Mouse (Mus musculus): Measurements from ENCODE around the gene Alms1. TPM values are rescaled to one million over a fixed set of nuclear protein-coding genes. Genes with fewer than 3 reads are reported as not detected.
A peak's percentile ranks its signal among the peaks of the same experiment; 100 is the strongest.

Gene Alms1
- polyA plus RNA-seq (2015; fragmentation: Nextera tagmentation; extraction: Ambion mirVana) = 4.5 and 5.0 TPM in 2 replicates

DNA sequence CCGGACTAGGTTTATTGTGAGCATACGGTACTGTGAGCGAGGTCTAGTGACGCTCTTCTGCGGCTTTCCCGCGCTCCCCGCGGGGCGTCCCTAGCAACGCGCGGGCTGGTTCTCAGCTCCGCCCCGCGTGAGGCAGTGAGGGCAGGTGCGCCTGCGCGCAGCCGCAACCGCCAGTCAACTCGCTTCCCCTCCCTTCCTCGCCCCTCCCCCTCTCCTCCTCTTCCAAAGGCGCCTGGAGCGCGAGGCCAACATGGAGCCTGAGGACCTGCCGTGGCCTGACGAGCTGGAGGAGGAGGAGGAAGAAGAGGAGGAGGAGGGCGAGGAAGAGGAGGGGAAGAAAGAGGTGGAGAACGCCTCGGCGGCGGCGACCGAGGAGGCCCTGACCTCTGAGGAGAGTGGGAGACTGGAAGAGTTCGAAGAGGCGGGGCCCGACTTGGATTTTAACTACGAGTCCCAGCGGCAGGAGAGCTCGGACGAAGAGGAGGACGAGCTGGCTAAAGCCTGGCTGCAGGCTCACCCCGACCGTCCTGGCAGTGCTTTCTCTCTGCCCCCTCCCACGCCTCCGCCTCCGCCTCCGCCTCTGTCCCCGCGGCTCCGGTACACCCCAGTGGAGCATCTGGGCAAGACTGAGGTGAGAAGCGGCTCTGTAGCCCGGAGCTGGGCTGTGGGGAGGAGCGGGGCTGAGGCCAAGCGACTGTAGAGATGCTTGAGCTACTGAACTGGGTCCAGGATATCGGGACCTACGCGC lies at the start of gene Alms1:
Gene Alms1, plus strand, starts transcription at position 136 of the 748 bp plus-strand sequence.
- Histone ChIP-seq H3K4me3 (ENCODE audit: low read depth, low read length) (peak within 1 kb of the TSS; percentile 77), H3K9me3 (replicated peaks; ENCODE audit: control insufficient read depth, low read length, poor library complexity, severe bottlenecking) (no peaks in the 10 kb centered on the region), H3K27me3 (ENCODE audit: control insufficient read depth, insufficient read depth, low read depth, low read length) (no peaks in the 10 kb centered on the region), H3K4me1 (ENCODE audit: control insufficient read depth, insufficient read depth, low read length) (peaks cover 22% of the 10 kb centered on the region), H3K4me2 (ENCODE audit: low read length) (peak within 1 kb of the TSS; percentile 54), H3K36me3 (ENCODE audit: control insufficient read depth, insufficient read depth, low read length) (no peaks in the 10 kb centered on the region), H3K27ac (ENCODE audit: low read length) (peak within 1 kb of the TSS; percentile 86), H3K9ac (ENCODE audit: low read depth, low read length) (peak within 1 kb of the TSS; percentile 88)
- WGBS = under 1% methylated on average over 50 of the region's 59 CpGs
- peak; percentile 97 for ATAC-seq

DNA sequence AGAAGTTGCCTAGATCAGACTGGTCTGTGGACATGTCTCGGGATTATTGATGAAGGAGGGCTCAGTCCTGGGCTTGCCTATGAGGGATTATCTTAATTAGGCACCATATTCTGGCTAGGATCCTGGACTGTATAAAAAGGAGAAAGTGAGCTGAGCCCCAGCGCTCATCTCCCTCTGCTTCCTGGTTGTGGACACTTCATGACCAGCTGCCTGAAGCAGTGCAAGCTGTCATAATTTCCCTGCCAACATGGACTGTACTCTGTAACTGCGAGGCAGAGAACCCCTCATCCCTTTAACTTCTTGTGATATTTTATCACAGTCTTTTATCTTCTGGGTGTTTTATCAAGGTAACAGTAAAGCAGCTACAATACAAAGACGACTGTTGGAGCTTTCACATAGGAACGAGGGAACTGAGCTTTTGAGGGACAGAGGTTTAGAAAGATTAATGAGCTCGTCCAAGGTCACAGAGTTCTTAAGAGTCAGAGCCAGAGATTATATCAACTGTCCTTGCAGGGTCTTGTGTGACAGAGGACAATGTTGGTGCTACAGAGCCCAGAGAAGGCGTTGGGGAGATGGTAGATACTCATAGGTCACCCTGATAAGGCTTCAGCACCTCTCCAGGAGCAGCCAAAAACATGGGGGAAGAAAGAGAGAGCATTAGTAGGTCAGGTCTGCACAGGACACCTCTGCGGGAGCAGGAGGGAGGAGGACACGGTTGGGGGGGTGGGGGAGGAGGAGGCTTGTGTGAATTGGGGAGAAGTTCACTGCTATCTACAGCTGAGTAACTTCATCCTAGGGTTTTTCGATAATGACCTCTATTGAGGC lies 43.8 kb upstream of the Alms1 start:
- Histone ChIP-seq H3K36me3 (ENCODE audit: control insufficient read depth, insufficient read depth, low read length) (no peaks in the 10 kb centered on the region), H3K4me3 (ENCODE audit: low read depth, low read length) (no peak overlapping the region), H3K27me3 (ENCODE audit: control insufficient read depth, insufficient read depth, low read depth, low read length) (no peaks in the 10 kb centered on the region), H3K9ac (ENCODE audit: low read depth, low read length) (no peak overlapping the region), H3K4me2 (ENCODE audit: low read length) (no peak overlapping the region), H3K27ac (ENCODE audit: low read length) (no peak overlapping the region), H3K9me3 (replicated peaks; ENCODE audit: control insufficient read depth, low read length, poor library complexity, severe bottlenecking) (no peaks in the 10 kb centered on the region), H3K4me1 (ENCODE audit: control insufficient read depth, insufficient read depth, low read length) (no peaks in the 10 kb centered on the region)
- 80% methylated on average over 10 of the region's 10 CpGs for WGBS
- no peak for ATAC-seq

DNA sequence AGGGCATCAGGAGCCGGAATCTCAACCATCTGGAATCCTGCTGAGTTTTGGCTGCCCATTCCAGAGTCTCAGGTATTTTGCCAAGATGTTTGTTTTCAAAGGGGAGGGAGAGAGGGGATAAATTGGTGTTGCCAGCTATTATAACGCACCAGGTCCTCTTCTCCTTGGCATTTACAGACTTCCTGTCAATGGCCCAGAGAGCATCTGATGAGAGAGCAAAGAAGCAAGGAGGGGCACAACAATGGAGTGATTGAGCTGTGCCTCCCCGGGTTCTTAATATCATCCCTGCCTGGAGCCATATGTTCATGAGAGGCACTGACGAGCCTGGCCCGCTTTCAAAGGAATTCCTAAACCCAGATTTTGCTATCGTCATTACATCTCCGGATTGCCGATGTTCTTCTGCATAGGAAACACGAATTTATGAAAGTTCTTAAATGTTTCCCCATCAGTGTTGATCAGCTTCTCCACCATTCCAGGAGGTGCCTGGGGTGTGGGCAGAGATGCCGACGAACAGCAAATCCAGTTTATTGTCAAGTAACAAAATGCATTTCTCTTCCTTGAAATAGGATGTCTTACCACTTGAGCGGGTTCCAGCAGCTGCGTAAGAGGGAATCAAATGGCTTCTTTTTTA lies 43.0 kb upstream of the Alms1 start:
- Histone ChIP-seq H3K36me3 (ENCODE audit: control insufficient read depth, insufficient read depth, low read length) (no peaks in the 10 kb centered on the region), H3K27me3 (ENCODE audit: control insufficient read depth, insufficient read depth, low read depth, low read length) (no peaks in the 10 kb centered on the region), H3K27ac (ENCODE audit: low read length) (no peak overlapping the region), H3K4me3 (ENCODE audit: low read depth, low read length) (no peak overlapping the region), H3K9ac (ENCODE audit: low read depth, low read length) (no peak overlapping the region), H3K4me2 (ENCODE audit: low read length) (no peak overlapping the region), H3K4me1 (ENCODE audit: control insufficient read depth, insufficient read depth, low read length) (no peaks in the 10 kb centered on the region), H3K9me3 (replicated peaks; ENCODE audit: control insufficient read depth, low read length, poor library complexity, severe bottlenecking) (no peaks in the 10 kb centered on the region)
- WGBS = 63% methylated on average over 13 of the region's 13 CpGs
- no peak for ATAC-seq

DNA sequence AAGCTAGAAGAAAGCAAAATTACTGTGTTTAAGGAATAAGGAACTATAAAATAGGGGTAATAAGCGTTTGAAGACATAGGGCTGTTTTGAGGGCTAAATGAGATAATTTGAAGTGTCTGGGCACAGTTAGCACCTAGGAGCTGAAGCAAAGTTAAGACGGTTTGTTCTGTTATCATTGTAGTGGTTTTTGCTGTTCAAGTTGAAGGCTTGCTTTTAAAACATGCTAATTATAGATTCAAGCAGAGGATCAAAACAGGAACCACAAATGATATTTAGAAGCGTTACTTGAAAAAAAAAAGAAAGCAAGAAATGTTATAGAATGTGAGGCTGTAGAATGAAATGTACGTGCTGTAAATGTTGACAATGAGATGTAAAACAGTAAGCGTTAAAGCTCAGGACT lies 39.7 kb upstream of the Alms1 start:
- no peak for ATAC-seq
- H3K27me3 ChIP-seq (ENCODE audit: control insufficient read depth, insufficient read depth, low read depth, low read length) = no peaks in the 10 kb centered on the region

DNA sequence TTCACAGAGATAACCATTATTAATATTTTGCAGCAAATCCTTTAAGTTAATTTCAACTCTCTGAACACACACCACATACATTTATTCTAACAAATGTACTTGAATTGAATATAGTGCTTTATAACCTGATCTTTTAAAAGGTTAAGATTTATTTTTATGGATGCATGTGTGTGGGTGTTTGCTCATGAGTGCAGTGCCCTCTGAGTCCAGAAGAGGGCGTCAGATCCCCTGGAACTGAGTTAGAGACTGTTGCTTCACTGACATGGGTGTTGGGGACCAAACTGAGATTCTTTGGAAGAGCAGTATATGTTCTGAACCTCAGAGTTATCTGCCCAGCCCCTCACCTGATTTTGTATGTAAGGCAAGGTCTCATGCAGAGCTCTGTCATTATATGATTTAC lies 25.0 kb upstream of the Alms1 start:
- Histone ChIP-seq H3K27me3 (ENCODE audit: control insufficient read depth, insufficient read depth, low read depth, low read length) (no peaks in the 10 kb centered on the region), H3K4me1 (ENCODE audit: control insufficient read depth, insufficient read depth, low read length) (no peaks in the 10 kb centered on the region), H3K4me3 (ENCODE audit: low read depth, low read length) (no peak overlapping the region), H3K9me3 (replicated peaks; ENCODE audit: control insufficient read depth, low read length, poor library complexity, severe bottlenecking) (no peaks in the 10 kb centered on the region), H3K4me2 (ENCODE audit: low read length) (no peak overlapping the region), H3K27ac (ENCODE audit: low read length) (no peak overlapping the region), H3K9ac (ENCODE audit: low read depth, low read length) (no peak overlapping the region), H3K36me3 (ENCODE audit: control insufficient read depth, insufficient read depth, low read length) (no peaks in the 10 kb centered on the region)
- ATAC-seq = no peak
- 38% methylated on average over 1 of the region's 1 CpGs for WGBS

More for the DNA sequence above, 39.7 kb upstream of the Alms1 start:
- H3K4me1 ChIP-seq (ENCODE audit: control insufficient read depth, insufficient read depth, low read length) = no peaks in the 10 kb centered on the region
- H3K9ac ChIP-seq (ENCODE audit: low read depth, low read length) = no peak overlapping the region
- H3K4me2 ChIP-seq (ENCODE audit: low read length) = no peak overlapping the region
- no peaks in the 10 kb centered on the region for H3K36me3 ChIP-seq (ENCODE audit: control insufficient read depth, insufficient read depth, low read length)
- no peak overlapping the region for H3K4me3 ChIP-seq (ENCODE audit: low read depth, low read length)
- 88% methylated on average over 5 of the region's 5 CpGs for WGBS
- no peaks in the 10 kb centered on the region for H3K9me3 ChIP-seq (replicated peaks; ENCODE audit: control insufficient read depth, low read length, poor library complexity, severe bottlenecking)
- H3K27ac ChIP-seq (ENCODE audit: low read length) = no peak overlapping the region

DNA sequence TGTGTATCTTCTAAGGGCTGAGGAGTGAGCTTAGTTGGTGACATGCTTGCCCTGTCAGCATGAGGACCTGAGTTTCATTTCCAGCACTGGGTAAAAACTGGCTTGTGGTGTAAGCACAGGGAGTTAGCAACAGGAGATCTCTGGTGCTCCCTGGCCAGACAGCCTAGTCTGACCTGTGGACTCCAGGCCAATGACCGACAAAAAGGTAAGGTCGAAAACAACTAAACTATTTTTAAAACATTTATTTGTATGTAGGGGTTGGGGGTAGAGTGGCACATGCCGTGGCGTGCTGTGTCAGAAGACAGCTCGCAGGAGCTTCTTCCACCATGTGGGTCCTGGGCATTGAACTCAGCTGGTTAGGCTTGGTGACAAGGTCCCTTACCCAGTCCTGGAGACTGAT lies 14.5 kb upstream of the Alms1 start:
- no peaks in the 10 kb centered on the region for H3K4me1 ChIP-seq (ENCODE audit: control insufficient read depth, insufficient read depth, low read length)
- H3K4me3 ChIP-seq (ENCODE audit: low read depth, low read length) = no peak overlapping the region
- no peak overlapping the region for H3K4me2 ChIP-seq (ENCODE audit: low read length)
- no peak for ATAC-seq
- no peaks in the 10 kb centered on the region for H3K27me3 ChIP-seq (ENCODE audit: control insufficient read depth, insufficient read depth, low read depth, low read length)
- no peaks in the 10 kb centered on the region for H3K9me3 ChIP-seq (replicated peaks; ENCODE audit: control insufficient read depth, low read length, poor library complexity, severe bottlenecking)
- 89% methylated on average over 5 of the region's 5 CpGs for WGBS
- H3K36me3 ChIP-seq (ENCODE audit: control insufficient read depth, insufficient read depth, low read length) = no peaks in the 10 kb centered on the region
- no peak overlapping the region for H3K27ac ChIP-seq (ENCODE audit: low read length)
- no peak overlapping the region for H3K9ac ChIP-seq (ENCODE audit: low read depth, low read length)

DNA sequence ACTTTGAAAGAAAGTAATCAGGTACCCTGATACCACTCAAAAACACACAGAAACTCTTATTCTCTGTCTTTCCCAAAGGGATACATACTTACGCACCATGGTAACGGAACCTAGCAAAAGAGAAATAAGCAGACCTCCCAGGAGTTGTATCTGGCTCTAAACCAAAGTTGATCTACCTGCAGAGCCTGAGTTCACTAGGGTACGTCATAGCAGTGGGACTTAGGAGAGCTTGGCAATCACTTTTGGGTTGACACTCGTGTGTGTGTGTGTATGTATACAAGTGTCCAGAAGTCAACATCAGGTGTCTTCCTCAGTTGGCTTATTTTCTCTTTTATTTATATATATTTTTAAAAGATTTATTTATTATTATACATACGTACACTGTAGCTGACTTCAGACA lies 5.6 kb upstream of the Alms1 start:
- H3K4me3 ChIP-seq (ENCODE audit: low read depth, low read length) = no peak overlapping the region
- no peak overlapping the region for H3K9ac ChIP-seq (ENCODE audit: low read depth, low read length)
- H3K4me1 ChIP-seq (ENCODE audit: control insufficient read depth, insufficient read depth, low read length) = no peaks in the 10 kb centered on the region
- 89% methylated on average over 5 of the region's 5 CpGs for WGBS
- H3K36me3 ChIP-seq (ENCODE audit: control insufficient read depth, insufficient read depth, low read length) = no peaks in the 10 kb centered on the region
- H3K9me3 ChIP-seq (replicated peaks; ENCODE audit: control insufficient read depth, low read length, poor library complexity, severe bottlenecking) = no peaks in the 10 kb centered on the region
- no peak overlapping the region for H3K4me2 ChIP-seq (ENCODE audit: low read length)
- H3K27ac ChIP-seq (ENCODE audit: low read length) = no peak overlapping the region
- H3K27me3 ChIP-seq (ENCODE audit: control insufficient read depth, insufficient read depth, low read depth, low read length) = no peaks in the 10 kb centered on the region
- ATAC-seq = no peak

DNA sequence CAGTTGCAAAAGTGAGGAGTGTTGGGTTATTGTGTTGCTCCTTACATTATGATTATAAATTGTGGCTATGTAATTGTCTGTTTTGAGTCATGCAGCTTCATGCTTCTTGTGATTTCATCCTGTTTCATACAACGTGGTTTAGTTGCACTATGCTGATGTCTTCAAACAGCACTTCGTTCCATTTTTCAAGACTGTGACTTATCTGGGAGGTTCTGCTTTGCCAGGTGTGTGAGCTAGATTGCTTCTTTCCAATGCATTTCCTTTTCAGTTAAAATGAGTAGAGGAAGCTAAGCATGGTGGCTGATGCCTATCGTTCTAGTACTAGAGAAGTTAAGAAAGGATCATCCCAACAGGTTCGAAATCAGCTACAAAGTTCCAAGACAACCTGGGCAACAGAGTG lies 2.7 kb upstream of the Alms1 start:
- no peak overlapping the region for H3K27ac ChIP-seq (ENCODE audit: low read length)
- H3K4me3 ChIP-seq (ENCODE audit: low read depth, low read length) = no peak overlapping the region
- no peak for ATAC-seq
- H3K36me3 ChIP-seq (ENCODE audit: control insufficient read depth, insufficient read depth, low read length) = no peaks in the 10 kb centered on the region
- no peaks in the 10 kb centered on the region for H3K27me3 ChIP-seq (ENCODE audit: control insufficient read depth, insufficient read depth, low read depth, low read length)
- H3K4me2 ChIP-seq (ENCODE audit: low read length) = no peak overlapping the region
- no peak overlapping the region for H3K9ac ChIP-seq (ENCODE audit: low read depth, low read length)
- H3K9me3 ChIP-seq (replicated peaks; ENCODE audit: control insufficient read depth, low read length, poor library complexity, severe bottlenecking) = no peaks in the 10 kb centered on the region
- WGBS = 90% methylated on average over 4 of the region's 4 CpGs
- H3K4me1 ChIP-seq (ENCODE audit: control insufficient read depth, insufficient read depth, low read length) = peaks cover 12% of the 10 kb centered on the region

Data from midbrain, embryonic 16.5 days (tissue).